ENCODE assay signal across 17 mouse cellular contexts in the genomic region with DNA sequence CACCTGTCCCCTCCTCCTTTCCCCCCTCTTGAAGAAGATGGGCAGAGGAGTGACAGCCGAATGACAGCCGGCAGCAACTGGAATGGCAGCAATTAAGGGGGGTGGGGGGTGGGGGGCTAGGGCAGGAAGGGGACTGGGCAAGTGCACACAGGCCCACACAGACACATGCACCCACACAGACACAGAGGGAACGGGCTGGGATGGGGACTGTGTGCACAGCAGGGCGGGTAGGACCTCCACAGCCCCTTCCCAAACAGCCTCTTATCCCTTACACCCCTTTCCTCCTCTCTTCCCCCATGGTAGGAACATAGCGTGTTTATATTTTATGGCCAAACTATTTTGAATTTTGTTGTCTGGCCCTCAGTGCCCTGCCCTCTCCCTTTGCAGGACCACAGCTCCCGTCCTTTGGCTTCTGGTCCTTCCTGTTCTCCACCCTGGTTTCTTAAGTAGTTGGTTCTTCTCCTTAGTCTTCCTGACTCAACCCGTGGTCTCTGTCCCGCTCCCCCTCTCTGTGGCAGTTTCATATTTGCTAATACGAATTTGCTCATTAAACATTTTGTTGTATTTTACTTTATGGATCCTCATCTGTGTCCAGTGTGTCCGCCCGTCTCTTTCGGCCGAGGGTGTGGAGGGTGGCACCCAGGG. TPM values are rescaled to one million over a fixed set of nuclear protein-coding genes. Genes with fewer than 3 reads are reported as not detected.
DNase-seq lines count a peak whose midpoint lies in the region; ATAC-seq and TF ChIP-seq lines count a peak whose summit lies in the region.
"Not testable (repeated sequence)": the region's sequence is repeated elsewhere in the genome, so short reads cannot be mapped to it uniquely, and the experiment has no call there.
"Had no signal": no experiment of that assay in that cellular context is flagged by ENCODE, and none has a peak within 500 bp of the region (broad histone marks: within the 10 kb centered on the region; RNA-seq: fewer than 3 reads in every experiment).

No protein-coding gene starts in this region.

- peak overlapping the region; percentile 60 for H3K27ac ChIP-seq in CH12.LX (ENCODE audit: insufficient read depth, low read depth)
- H3K27ac ChIP-seq in embryonic facial prominence, embryonic 11.5 days (replicated peaks; ENCODE audit: low read depth, low read length) = not testable (repeated sequence)
- H3K27ac ChIP-seq in forebrain, embryonic 16.5 days (ENCODE audit: low read length) = peak overlapping the region; percentile 54; the same call in 1 of the 2 replicates
- peak overlapping the region; percentile 51; the same call in 1 of the 2 replicates for H3K27ac ChIP-seq in hindbrain, embryonic 11.5 days (ENCODE audit: low read depth, low read length)
- H3K27ac ChIP-seq in kidney, embryonic 15.5 days = peak overlapping the region; percentile 96
- H3K27ac ChIP-seq in liver, embryonic 12.5 days = peak overlapping the region; percentile 97
- peak overlapping the region; percentile 93 for H3K27ac ChIP-seq in midbrain, embryonic 10.5 days (replicated peaks)
- H3K27ac ChIP-seq in neural tube, embryonic 15.5 days (replicated peaks) = peak overlapping the region; percentile 88

- peaks cover 57% of the 10 kb centered on the region for H3K79me2 ChIP-seq in CH12.LX (replicated peaks; ENCODE audit: control insufficient read depth, extremely low read depth, insufficient read depth, poor library complexity, severe bottlenecking)

- TF ChIP-seq EP300 in CH12.LX (IDR thresholded peaks at IDR 0.05; ENCODE audit: low read length) = not testable (repeated sequence)

- TF ChIP-seq POLR2A in CH12.LX (IDR thresholded peaks at IDR 0.05; ENCODE audit: low read depth, low read length) = not testable (repeated sequence)

- dilution Hi-C loops in CH12.LX (cut with MboI; ENCODE audit: extremely low pct_ligation_motif_present, extremely low pct_unique_long_range_greater_than_20kb, low sequenced_read_pairs) = not testable (repeated sequence)

- H3K9me3 ChIP-seq in CH12.LX (replicated peaks; ENCODE audit: low read length); embryonic facial prominence, embryonic 11.5 days (replicated peaks; ENCODE audit: control insufficient read depth, low read length); forebrain, embryonic 16.5 days (ENCODE audit: control insufficient read depth, low read length); hindbrain, embryonic 11.5 days (ENCODE audit: control insufficient read depth, low read length); kidney, embryonic 15.5 days (replicated peaks); liver, embryonic 12.5 days (replicated peaks); midbrain, embryonic 10.5 days (replicated peaks); neural tube, embryonic 15.5 days (replicated peaks): not testable (repeated sequence)

- not testable (repeated sequence) for DNase-seq in CH12.LX (ENCODE audit: extremely low read depth); embryonic facial prominence, embryonic 11.5 days (ENCODE audit: low spot score); hindbrain, embryonic 11.5 days (ENCODE audit: low spot score); midbrain, embryonic 10.5 days (ENCODE audit: low spot score)

- peaks cover 39 to 51% of the 10 kb centered on the region in 2 experiments for H3K36me3 ChIP-seq in CH12.LX (replicated peaks in 1 of 2; ENCODE audit: control insufficient read depth in 1 of 2, insufficient read depth in 1 of 2, low read length in 1 of 2)
- not testable (repeated sequence) for H3K36me3 ChIP-seq in embryonic facial prominence, embryonic 11.5 days (replicated peaks; ENCODE audit: control insufficient read depth, insufficient read depth, low read depth, low read length)
- H3K36me3 ChIP-seq in forebrain, embryonic 16.5 days (ENCODE audit: control insufficient read depth, insufficient read depth) = peaks cover 21% of the 10 kb centered on the region
- peaks cover 14% of the 10 kb centered on the region for H3K36me3 ChIP-seq in hindbrain, embryonic 11.5 days (ENCODE audit: control insufficient read depth, insufficient read depth, low read length)
- H3K36me3 ChIP-seq in kidney, embryonic 15.5 days = peaks cover 68% of the 10 kb centered on the region
- H3K36me3 ChIP-seq in liver, embryonic 12.5 days = peaks cover 76% of the 10 kb centered on the region
- peaks cover 71% of the 10 kb centered on the region for H3K36me3 ChIP-seq in midbrain, embryonic 10.5 days
- peaks cover 46% of the 10 kb centered on the region for H3K36me3 ChIP-seq in neural tube, embryonic 15.5 days

- H3K4me3 ChIP-seq in CH12.LX (replicated peaks in 1 of 3; ENCODE audit: low read depth in 2 of 3, low read length in 2 of 3, poor library complexity in 1 of 3) = peak overlapping the region in 2 of 3 experiments; percentile 57 to 93
- peak overlapping the region; percentile 98 for H3K4me3 ChIP-seq in embryonic facial prominence, embryonic 11.5 days (ENCODE audit: low read depth, low read length)
- H3K4me3 ChIP-seq in forebrain, embryonic 16.5 days (replicated peaks; ENCODE audit: low read length) = peak overlapping the region; percentile 89
- H3K4me3 ChIP-seq in hindbrain, embryonic 11.5 days (ENCODE audit: low read depth, low read length) = peak overlapping the region; percentile 99
- peak overlapping the region; percentile 99 for H3K4me3 ChIP-seq in kidney, embryonic 15.5 days (replicated peaks)
- H3K4me3 ChIP-seq in liver, embryonic 12.5 days = peak overlapping the region; percentile 99
- peak overlapping the region; percentile 95 for H3K4me3 ChIP-seq in midbrain, embryonic 10.5 days
- peak overlapping the region; percentile 94 for H3K4me3 ChIP-seq in neural tube, embryonic 15.5 days (replicated peaks)

- H3K27me3 ChIP-seq in CH12.LX (replicated peaks); embryonic facial prominence, embryonic 11.5 days (ENCODE audit: control insufficient read depth, insufficient read depth, low read length); forebrain, embryonic 16.5 days (replicated peaks; ENCODE audit: control insufficient read depth, insufficient read depth, low read length); hindbrain, embryonic 11.5 days (ENCODE audit: control insufficient read depth, insufficient read depth, low read length); kidney, embryonic 15.5 days; liver, embryonic 12.5 days (replicated peaks); midbrain, embryonic 10.5 days (ENCODE audit: low read depth, poor library complexity, severe bottlenecking); neural tube, embryonic 15.5 days (replicated peaks): not testable (repeated sequence)

- H3K4me1 ChIP-seq in CH12.LX (ENCODE audit: control insufficient read depth in 1 of 2, insufficient read depth in 2 of 2) = peaks cover 5 to 35% of the 10 kb centered on the region in 2 experiments
- not testable (repeated sequence) for H3K4me1 ChIP-seq in embryonic facial prominence, embryonic 11.5 days (ENCODE audit: control insufficient read depth, insufficient read depth, low read length); hindbrain, embryonic 11.5 days (replicated peaks; ENCODE audit: control insufficient read depth, insufficient read depth, low read length)
- peaks cover 19% of the 10 kb centered on the region for H3K4me1 ChIP-seq in forebrain, embryonic 16.5 days (replicated peaks; ENCODE audit: control insufficient read depth, insufficient read depth, low read length)
- H3K4me1 ChIP-seq in kidney, embryonic 15.5 days = peaks cover 24% of the 10 kb centered on the region
- H3K4me1 ChIP-seq in liver, embryonic 12.5 days = peaks cover 80% of the 10 kb centered on the region
- H3K4me1 ChIP-seq in midbrain, embryonic 10.5 days = peaks cover 20% of the 10 kb centered on the region
- H3K4me1 ChIP-seq in neural tube, embryonic 15.5 days = peaks cover 30% of the 10 kb centered on the region

- in situ Hi-C loops in CH12.LX (cut with MboI; ENCODE audit: low pct_ligation_motif_present, low pct_unique_long_range_greater_than_20kb, low sequenced_read_pairs) = not testable (repeated sequence)

- WGBS in embryonic facial prominence, embryonic 11.5 days = 42% methylated on average over 9 of the region's 13 CpGs
- 50% methylated on average over 8 of the region's 13 CpGs for WGBS in forebrain, embryonic 16.5 days
- 39% methylated on average over 7 of the region's 13 CpGs for WGBS in hindbrain, embryonic 11.5 days
- 42% methylated on average over 9 of the region's 13 CpGs for WGBS in kidney, embryonic 15.5 days
- WGBS in liver, embryonic 12.5 days (ENCODE audit: insufficient replicate concordance) = 42% methylated on average over 9 of the region's 13 CpGs
- 57% methylated on average over 10 of the region's 13 CpGs for WGBS in midbrain, embryonic 10.5 days
- 51% methylated on average over 10 of the region's 13 CpGs for WGBS in neural tube, embryonic 15.5 days

- ATAC-seq in embryonic facial prominence, embryonic 11.5 days (replicated peaks; ENCODE audit: insufficient number of reproducible peaks, low FRiP score, low TSS enrichment, low read depth) = peak; percentile 50
- ATAC-seq in forebrain, embryonic 16.5 days = peak; percentile 41
- ATAC-seq in hindbrain, embryonic 11.5 days (ENCODE audit: low FRiP score) = peak; percentile 59
- peak; percentile 28 for ATAC-seq in kidney, embryonic 15.5 days (replicated peaks; ENCODE audit: low FRiP score)
- not testable (repeated sequence) for ATAC-seq in liver, embryonic 12.5 days
- peak; percentile 48 for ATAC-seq in neural tube, embryonic 15.5 days (ENCODE audit: low FRiP score)

- H3K9ac ChIP-seq in CH12.LX (ENCODE audit: insufficient read depth, low read depth) = peak overlapping the region; percentile 43; the same call in 1 of the 2 replicates
- H3K9ac ChIP-seq in embryonic facial prominence, embryonic 11.5 days (replicated peaks; ENCODE audit: low read length); forebrain, embryonic 16.5 days (replicated peaks; ENCODE audit: low read depth, low read length); hindbrain, embryonic 11.5 days (ENCODE audit: low read depth, low read length): not testable (repeated sequence)
- H3K9ac ChIP-seq in kidney, embryonic 15.5 days = peak overlapping the region; percentile 98; the same call in 1 of the 2 replicates
- peak overlapping the region; percentile 61; the same call in 1 of the 2 replicates for H3K9ac ChIP-seq in liver, embryonic 12.5 days
- H3K9ac ChIP-seq in neural tube, embryonic 15.5 days (replicated peaks) = peak overlapping the region; percentile 96; the same call in 1 of the 2 replicates

- not testable (repeated sequence) for TF ChIP-seq CTCF in CH12.LX (conservative IDR thresholded peaks at IDR 0.05 in 1 of 2, IDR thresholded peaks at IDR 0.05 in 1 of 2; ENCODE audit: low read depth in 2 of 2, low read length in 2 of 2)

- not testable (repeated sequence) for TF ChIP-seq RAD21 in CH12.LX (IDR thresholded peaks at IDR 0.05; ENCODE audit: low read depth, low read length)

- peak overlapping the region; percentile 48 for H3K4me2 ChIP-seq in CH12.LX (ENCODE audit: insufficient read depth, low read depth, poor library complexity, severe bottlenecking)
- peak overlapping the region; percentile 27; the same call in 1 of the 2 replicates for H3K4me2 ChIP-seq in embryonic facial prominence, embryonic 11.5 days (ENCODE audit: low read depth, low read length)
- H3K4me2 ChIP-seq in forebrain, embryonic 16.5 days (ENCODE audit: low read length) = peak overlapping the region; percentile 50
- H3K4me2 ChIP-seq in hindbrain, embryonic 11.5 days (replicated peaks; ENCODE audit: low read depth, low read length) = peak overlapping the region; percentile 84; the same call in 1 of the 2 replicates
- H3K4me2 ChIP-seq in kidney, embryonic 15.5 days = peak overlapping the region; percentile 76
- peak overlapping the region; percentile 87 for H3K4me2 ChIP-seq in liver, embryonic 12.5 days
- peak overlapping the region; percentile 67 for H3K4me2 ChIP-seq in neural tube, embryonic 15.5 days

RNA-seq across cellular contexts. Expression of a gene that starts 0.5 kb away (rescaled TPM):
- 68.9 and 72.9 TPM in 2 replicates for total RNA-seq in CH12.LX (2012; rRNA removed)
- 41.9 and 46.8 TPM in 2 replicates for total RNA-seq in CH12.LX (2014; rRNA removed)
- polyA plus RNA-seq in CH12.LX (2012; ENCODE audit: insufficient read length, low read depth) = 97.2 and 101 TPM in 2 replicates
- polyA plus RNA-seq in embryonic facial prominence, embryonic 11.5 days (2014; fragmentation: Nextera tagmentation; extraction: Ambion mirVana) = 46.3 and 51.3 TPM in 2 replicates
- polyA plus RNA-seq in forebrain, embryonic 16.5 days (2015; fragmentation: Nextera tagmentation; extraction: Ambion mirVana) = 97.9 and 104 TPM in 2 replicates
- polyA plus RNA-seq in hindbrain, embryonic 11.5 days (2014; fragmentation: Nextera tagmentation; extraction: Ambion mirVana) = 54.2 and 55.3 TPM in 2 replicates
- 55.5 and 62.2 TPM in 2 replicates for polyA plus RNA-seq in kidney, embryonic 15.5 days (2015; fragmentation: Nextera tagmentation; extraction: Ambion mirVana)
- 66.2 and 69.1 TPM in 2 replicates for polyA plus RNA-seq in liver, embryonic 12.5 days (2016; fragmentation: Nextera tagmentation; extraction: Ambion mirVana)
- 56.1 and 60.7 TPM in 2 replicates for polyA plus RNA-seq in midbrain, embryonic 10.5 days (2016; fragmentation: Nextera tagmentation; extraction: Ambion mirVana)
- polyA plus RNA-seq in neural tube, embryonic 15.5 days (2015; fragmentation: Nextera tagmentation; extraction: Ambion mirVana) = 92.5 and 105 TPM in 2 replicates

RNA-seq across cellular contexts. Expression of a gene that starts 17.5 kb away (rescaled TPM):
- total RNA-seq in CH12.LX (2012; rRNA removed) (295 and 358 TPM in 2 replicates), CH12.LX (2014; rRNA removed) (282 and 293 TPM in 2 replicates)
- polyA plus RNA-seq in CH12.LX (2012; ENCODE audit: insufficient read length, low read depth) = 449 and 469 TPM in 2 replicates
- 156 and 164 TPM in 2 replicates for polyA plus RNA-seq in embryonic facial prominence, embryonic 11.5 days (2014; fragmentation: Nextera tagmentation; extraction: Ambion mirVana)
- 125 and 128 TPM in 2 replicates for polyA plus RNA-seq in forebrain, embryonic 16.5 days (2015; fragmentation: Nextera tagmentation; extraction: Ambion mirVana)
- 161 and 162 TPM in 2 replicates for polyA plus RNA-seq in hindbrain, embryonic 11.5 days (2014; fragmentation: Nextera tagmentation; extraction: Ambion mirVana)
- 145 and 152 TPM in 2 replicates for polyA plus RNA-seq in kidney, embryonic 15.5 days (2015; fragmentation: Nextera tagmentation; extraction: Ambion mirVana)
- 97.6 and 109 TPM in 2 replicates for polyA plus RNA-seq in liver, embryonic 12.5 days (2016; fragmentation: Nextera tagmentation; extraction: Ambion mirVana)
- polyA plus RNA-seq in midbrain, embryonic 10.5 days (2016; fragmentation: Nextera tagmentation; extraction: Ambion mirVana) = 176 and 180 TPM in 2 replicates
- polyA plus RNA-seq in neural tube, embryonic 15.5 days (2015; fragmentation: Nextera tagmentation; extraction: Ambion mirVana) = 94.2 and 105 TPM in 2 replicates

RNA-seq across cellular contexts. Expression of a gene that starts 28.1 kb away (rescaled TPM):
- total RNA-seq in CH12.LX (2012; rRNA removed) (1.6 and 2.6 TPM in 2 replicates), CH12.LX (2014; rRNA removed) (1.2 TPM in 2 replicates)
- polyA plus RNA-seq in CH12.LX (2012; ENCODE audit: insufficient read length, low read depth) = 9.4 and 15.6 TPM in 2 replicates
- polyA plus RNA-seq in embryonic facial prominence, embryonic 11.5 days (2014; fragmentation: Nextera tagmentation; extraction: Ambion mirVana) = 25.0 and 32.3 TPM in 2 replicates
- 52.7 and 62.4 TPM in 2 replicates for polyA plus RNA-seq in forebrain, embryonic 16.5 days (2015; fragmentation: Nextera tagmentation; extraction: Ambion mirVana)
- polyA plus RNA-seq in hindbrain, embryonic 11.5 days (2014; fragmentation: Nextera tagmentation; extraction: Ambion mirVana) = 32.4 and 37.5 TPM in 2 replicates
- 36.2 and 41.0 TPM in 2 replicates for polyA plus RNA-seq in kidney, embryonic 15.5 days (2015; fragmentation: Nextera tagmentation; extraction: Ambion mirVana)
- polyA plus RNA-seq in liver, embryonic 12.5 days (2016; fragmentation: Nextera tagmentation; extraction: Ambion mirVana) = 5.2 and 5.6 TPM in 2 replicates
- polyA plus RNA-seq in midbrain, embryonic 10.5 days (2016; fragmentation: Nextera tagmentation; extraction: Ambion mirVana) = 41.2 and 51.2 TPM in 2 replicates
- polyA plus RNA-seq in neural tube, embryonic 15.5 days (2015; fragmentation: Nextera tagmentation; extraction: Ambion mirVana) = 90.7 and 101 TPM in 2 replicates

RNA-seq across cellular contexts. Expression of a gene that starts 37.3 kb away (rescaled TPM):
- total RNA-seq in CH12.LX (2012; rRNA removed) (not detected in 2 replicates), CH12.LX (2014; rRNA removed) (not detected in 2 replicates)
- not detected in 2 replicates for polyA plus RNA-seq in CH12.LX (2012; ENCODE audit: insufficient read length, low read depth)
- not detected in 2 replicates for polyA plus RNA-seq in embryonic facial prominence, embryonic 11.5 days (2014; fragmentation: Nextera tagmentation; extraction: Ambion mirVana)
- 0.14 TPM in 1 of 2 replicates, not detected in the other for polyA plus RNA-seq in forebrain, embryonic 16.5 days (2015; fragmentation: Nextera tagmentation; extraction: Ambion mirVana)
- polyA plus RNA-seq in hindbrain, embryonic 11.5 days (2014; fragmentation: Nextera tagmentation; extraction: Ambion mirVana) = not detected in 2 replicates
- polyA plus RNA-seq in kidney, embryonic 15.5 days (2015; fragmentation: Nextera tagmentation; extraction: Ambion mirVana) = not detected in 2 replicates
- not detected in 2 replicates for polyA plus RNA-seq in liver, embryonic 12.5 days (2016; fragmentation: Nextera tagmentation; extraction: Ambion mirVana)
- polyA plus RNA-seq in midbrain, embryonic 10.5 days (2016; fragmentation: Nextera tagmentation; extraction: Ambion mirVana) = not detected in 2 replicates
- not detected in 2 replicates for polyA plus RNA-seq in neural tube, embryonic 15.5 days (2015; fragmentation: Nextera tagmentation; extraction: Ambion mirVana)
- total RNA-seq: common myeloid progenitor, adult 5-6 weeks; granulocyte monocyte progenitor cell, adult 5-6 weeks; layer of hippocampus, adult 8-10 months; left cerebral cortex, postnatal 25 days; megakaryocyte-erythroid progenitor cell, adult 5-6 weeks had no signal
- polyA plus RNA-seq: adrenal gland, adult 2 months; frontal cortex, adult 2 months; inflammation-experienced regulatory T-cells, adult 6 months; thymus, postnatal 0 days had no signal

RNA-seq across cellular contexts. Expression of a gene that starts 41.2 kb away (rescaled TPM):
- total RNA-seq in CH12.LX (2012; rRNA removed) = 1.0 and 1.5 TPM in 2 replicates
- total RNA-seq in CH12.LX (2014; rRNA removed) = 0.72 and 1.1 TPM in 2 replicates
- polyA plus RNA-seq in CH12.LX (2012; ENCODE audit: insufficient read length, low read depth) = 0.53 and 1.4 TPM in 2 replicates
- polyA plus RNA-seq in embryonic facial prominence, embryonic 11.5 days (2014; fragmentation: Nextera tagmentation; extraction: Ambion mirVana) = 2.7 and 3.3 TPM in 2 replicates
- 8.0 and 9.5 TPM in 2 replicates for polyA plus RNA-seq in forebrain, embryonic 16.5 days (2015; fragmentation: Nextera tagmentation; extraction: Ambion mirVana)
- 3.1 and 4.3 TPM in 2 replicates for polyA plus RNA-seq in hindbrain, embryonic 11.5 days (2014; fragmentation: Nextera tagmentation; extraction: Ambion mirVana)
- polyA plus RNA-seq in kidney, embryonic 15.5 days (2015; fragmentation: Nextera tagmentation; extraction: Ambion mirVana) = 6.3 and 6.4 TPM in 2 replicates
- 1.1 and 1.3 TPM in 2 replicates for polyA plus RNA-seq in liver, embryonic 12.5 days (2016; fragmentation: Nextera tagmentation; extraction: Ambion mirVana)
- 2.8 and 4.2 TPM in 2 replicates for polyA plus RNA-seq in midbrain, embryonic 10.5 days (2016; fragmentation: Nextera tagmentation; extraction: Ambion mirVana)
- 7.7 and 9.0 TPM in 2 replicates for polyA plus RNA-seq in neural tube, embryonic 15.5 days (2015; fragmentation: Nextera tagmentation; extraction: Ambion mirVana)

Comparison
In these comparisons a context has a peak if more than half of its experiments do, and no peak if none do; other contexts are left out.
1. H3K4me2 ChIP-seq: peak in every context shown above with its lines; median percentile 87 in liver, embryonic 12.5 days; 84 in hindbrain, embryonic 11.5 days; 76 in kidney, embryonic 15.5 days; 67 in neural tube, embryonic 15.5 days; 50 in forebrain, embryonic 16.5 days; 48 in CH12.LX; 27 in embryonic facial prominence, embryonic 11.5 days.